Mouse (Mus musculus): ENCODE data around the gene BC025920. TPM values are rescaled to one million over a fixed set of nuclear protein-coding genes. Genes with fewer than 3 reads are reported as not detected.

Gene BC025920
- total RNA-seq, 2 experiments from 2014 or later: 2.5 to 2.7 TPM

DNA sequence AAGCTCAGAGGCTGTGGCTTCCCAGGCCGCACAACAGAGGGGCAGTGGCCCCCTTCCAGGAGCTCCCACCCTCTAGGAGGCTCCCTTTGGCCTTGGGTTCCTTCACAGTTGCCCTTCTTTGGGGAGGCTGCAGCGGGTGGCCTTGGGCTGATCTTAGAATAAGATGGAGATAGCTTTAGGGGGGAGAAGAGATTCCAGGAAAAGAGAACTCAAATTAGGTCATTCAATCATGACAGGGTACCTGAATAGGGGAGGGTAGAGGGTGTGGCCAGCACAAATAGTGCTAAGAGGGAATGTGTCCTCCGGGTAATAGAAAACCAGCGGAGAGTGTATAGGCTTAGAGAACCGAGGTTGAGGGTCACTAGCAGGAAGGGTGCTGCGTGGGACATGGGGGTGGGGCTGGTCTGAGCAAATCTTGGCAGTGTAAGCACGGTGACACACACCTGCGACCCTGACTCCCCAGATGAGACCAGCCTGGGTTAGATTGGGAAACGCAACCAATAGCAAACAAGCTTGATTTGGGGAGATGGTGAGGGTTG lies 33.9 kb upstream of the BC025920 start:
- intact Hi-C loops (cut with DNase I): no loop called here
- DNase-seq: no peak

DNA sequence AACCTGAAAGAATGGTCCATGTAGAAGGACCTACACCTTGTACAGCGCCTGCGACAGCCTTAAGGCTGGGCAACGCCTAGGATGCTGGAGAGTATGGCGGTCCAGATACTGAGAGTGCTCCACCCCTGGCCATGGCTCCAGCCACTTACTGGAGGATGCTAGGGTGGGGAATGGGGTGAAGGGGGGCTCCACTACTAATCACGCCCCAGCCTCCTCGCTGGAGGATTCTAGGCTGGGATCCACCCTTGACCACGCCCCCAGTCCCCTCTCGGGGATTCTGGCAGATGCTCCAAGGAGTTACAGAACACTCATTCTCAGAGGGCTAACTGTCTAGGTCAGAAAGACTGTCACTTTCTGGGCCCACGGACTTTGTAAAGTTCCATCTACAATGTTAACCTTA lies 33.1 kb upstream of the BC025920 start:
- intact Hi-C loops (cut with DNase I): no loop called here
- peak; percentile 59 for DNase-seq

GRCm38 (mm10) chr10:81574081-81575056 lies 31.7 kb upstream of the BC025920 start, which contains the start of gene Tle2:
TSS of gene Tle2 (plus strand) at chr10:81574561.
- DNase-seq: peak; percentile 37
- intact Hi-C loops (cut with DNase I): no loop called here

DNA sequence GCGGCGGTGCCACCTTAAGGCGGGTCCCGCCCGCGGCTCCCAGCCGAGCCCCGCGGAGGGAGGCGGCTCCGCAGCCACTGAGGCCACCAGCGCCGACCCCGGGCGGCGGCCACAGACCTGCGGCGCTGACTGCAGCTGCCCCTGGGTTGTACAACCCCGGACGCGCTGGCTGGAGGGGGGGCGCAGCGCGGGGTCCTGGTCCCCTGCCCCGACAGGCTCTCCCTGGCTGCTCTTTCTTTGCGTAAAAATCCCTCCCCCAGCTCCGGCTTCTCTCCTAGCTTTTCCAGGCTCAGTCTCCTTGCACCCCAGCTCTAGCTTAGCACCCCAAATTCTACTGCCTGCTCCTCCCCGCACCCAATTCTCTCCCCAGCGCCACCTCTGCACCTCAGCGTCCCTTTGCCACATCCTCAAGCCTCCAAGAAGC lies 30.9 kb upstream of the BC025920 start:
- peak; percentile 43 for DNase-seq
- intact Hi-C loops (cut with DNase I): no loop called here

DNA sequence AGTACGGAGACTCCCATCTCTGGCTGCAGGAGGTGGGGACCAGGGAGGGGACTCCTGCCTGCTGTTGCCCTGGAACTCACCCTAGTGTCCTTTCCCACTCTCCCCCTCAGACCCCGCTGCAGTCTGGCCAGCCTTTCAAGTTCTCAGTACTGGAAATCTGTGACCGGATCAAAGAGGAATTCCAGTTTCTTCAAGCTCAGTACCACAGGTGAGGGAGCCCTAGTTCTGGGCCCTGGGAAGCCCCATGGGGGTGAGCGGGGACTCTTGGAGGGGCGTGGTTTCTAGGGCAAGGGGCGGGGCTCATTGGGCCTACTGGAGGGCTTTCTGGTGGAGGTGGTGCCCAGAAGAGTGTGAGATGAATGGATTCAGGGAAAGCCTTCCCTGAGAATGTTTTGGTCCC lies 30.4 kb upstream of the BC025920 start:
- intact Hi-C loops (cut with DNase I): no loop called here
- DNase-seq: no peak

- DNase-seq: no peak
- intact Hi-C loops (cut with DNase I): no loop called here
Measured at GRCm38 (mm10) chr10:81579967-81580366, 26.1 kb upstream of the BC025920 start.

- intact Hi-C loops (cut with DNase I): no loop called here
- no peak for DNase-seq
Measured at GRCm38 (mm10) chr10:81580441-81581070, 25.5 kb upstream of the BC025920 start.

- intact Hi-C loops (cut with DNase I): no loop called here
- no peak for DNase-seq
Measured at GRCm38 (mm10) chr10:81583347-81583746, 22.7 kb upstream of the BC025920 start.

- intact Hi-C loops (cut with DNase I): no loop called here
- DNase-seq: no peak
Measured at GRCm38 (mm10) chr10:81588739-81589138, 17.3 kb upstream of the BC025920 start.

GRCm38 (mm10) chr10:81591846-81592245 lies 14.2 kb upstream of the BC025920 start:
- peak; percentile 51 for DNase-seq
- intact Hi-C loops (cut with DNase I): no loop called here

DNA sequence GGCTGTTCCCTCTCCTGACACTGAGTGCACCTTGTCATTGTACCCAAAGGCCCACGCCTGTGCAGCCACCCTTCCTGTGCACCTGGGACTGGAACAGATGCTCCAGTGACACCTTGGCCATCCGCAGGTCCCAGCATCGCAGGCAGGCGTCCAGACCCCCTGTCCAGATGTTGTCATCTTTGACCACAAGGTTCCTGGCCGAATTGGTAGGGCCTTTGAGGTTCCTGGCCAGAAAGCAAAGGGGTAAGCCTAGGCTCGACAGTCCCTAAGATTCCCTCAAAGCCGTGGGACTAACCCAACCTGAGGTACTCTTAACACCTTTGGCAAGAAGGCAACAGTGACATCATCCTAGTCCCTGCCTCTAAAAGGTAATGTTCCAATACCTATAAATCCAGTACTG lies 13.4 kb upstream of the BC025920 start:
- intact Hi-C loops (cut with DNase I): no loop called here
- no peak for DNase-seq

DNA sequence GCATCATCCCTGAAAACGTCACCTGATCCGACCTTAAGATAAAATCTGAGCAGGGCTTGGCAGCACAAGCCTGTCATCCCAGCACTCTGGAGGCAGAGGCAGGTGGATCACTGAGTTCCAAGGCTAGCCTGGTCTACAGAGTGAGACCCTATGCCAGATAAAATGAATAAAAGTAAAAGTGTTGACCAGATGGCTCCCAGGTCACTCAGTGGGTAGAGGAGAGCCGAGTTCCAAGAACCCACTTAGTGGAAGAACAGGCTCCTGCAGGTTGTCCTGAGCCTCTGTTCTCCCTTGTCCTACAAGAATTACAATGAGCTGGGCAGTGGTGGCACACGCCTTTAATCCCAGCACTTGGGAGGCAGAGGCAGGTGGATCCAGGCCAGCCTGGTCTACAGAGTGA lies 12.8 kb upstream of the BC025920 start:
- no peak for DNase-seq
- intact Hi-C loops (cut with DNase I): no loop called here

- DNase-seq: no peak
- intact Hi-C loops (cut with DNase I): no loop called here
Measured at GRCm38 (mm10) chr10:81593935-81594334, 12.1 kb upstream of the BC025920 start.

GRCm38 (mm10) chr10:81595599-81595998 lies 10.5 kb upstream of the BC025920 start:
- DNase-seq: no peak
- intact Hi-C loops (cut with DNase I): no loop called here

- no peak for DNase-seq
- intact Hi-C loops (cut with DNase I): no loop called here
Measured at GRCm38 (mm10) chr10:81596611-81597010, 9.5 kb upstream of the BC025920 start.

- intact Hi-C loops (cut with DNase I): no loop called here
- peak; percentile 82 for DNase-seq
Measured at GRCm38 (mm10) chr10:81597137-81597950, 8.7 kb upstream of the BC025920 start.

DNA sequence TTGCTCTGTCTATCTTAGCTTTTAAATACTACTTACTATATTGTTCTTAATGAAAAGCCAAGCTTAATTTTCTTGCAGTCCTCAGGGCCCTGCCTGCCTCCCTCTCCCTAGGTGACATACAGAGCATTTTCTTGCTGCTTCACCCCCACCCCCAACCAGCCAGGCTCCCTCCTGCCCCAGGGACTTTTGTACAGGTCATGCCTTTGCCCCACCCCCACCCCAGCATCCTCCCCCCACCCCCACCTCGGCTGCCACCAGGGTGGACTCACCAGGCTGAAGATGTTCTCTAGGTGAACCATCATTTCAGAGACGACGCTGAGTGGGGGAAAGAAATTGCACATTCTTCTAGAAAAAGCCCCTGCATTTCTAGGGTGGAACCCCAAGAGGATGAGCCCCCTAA lies 7.7 kb upstream of the BC025920 start:
- DNase-seq: no peak
- intact Hi-C loops (cut with DNase I): no loop called here

- DNase-seq: no peak
- intact Hi-C loops (cut with DNase I): no loop called here
Measured at GRCm38 (mm10) chr10:81598871-81599270, 7.2 kb upstream of the BC025920 start.

DNA sequence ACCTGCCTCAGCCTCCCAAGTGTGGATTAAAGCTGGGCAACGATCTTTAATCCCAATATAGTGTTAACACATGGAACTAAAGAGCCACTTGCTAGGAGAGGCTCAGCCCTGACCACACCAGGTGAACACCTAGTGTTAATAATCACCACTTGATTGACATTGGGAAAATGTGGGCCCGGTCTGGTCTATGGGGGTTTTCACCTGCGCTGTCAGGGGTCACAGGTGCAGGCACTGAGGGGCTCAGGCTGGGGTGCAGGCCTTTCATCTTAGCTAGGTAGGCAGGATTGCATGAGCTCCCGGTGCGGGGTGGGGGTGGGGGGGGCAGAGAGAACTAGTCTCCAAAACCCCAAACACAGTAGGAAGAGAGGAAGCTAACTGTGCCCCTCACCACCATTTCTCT lies 6.4 kb upstream of the BC025920 start:
- intact Hi-C loops (cut with DNase I): loop anchor here (5.0 kb wide), 1 partner anchor 97 kb away; the partner anchor contains the start of gene S1pr4

GRCm38 (mm10) chr10:81600096-81600495 lies 6.0 kb upstream of the BC025920 start:
- no peak for DNase-seq
- intact Hi-C loops (cut with DNase I): loop anchor here (5.0 kb wide), 1 partner anchor 98 kb away; the partner anchor contains the start of gene S1pr4

More for the DNA sequence above, 6.4 kb upstream of the BC025920 start:
- DNase-seq: no peak
